Mouse (Mus musculus) G1E (cell line): ENCODE results near the gene Pim2. TPM values are rescaled to one million over a fixed set of nuclear protein-coding genes. Genes with fewer than 3 reads are reported as not detected.

ENCODE experiments used
- ATAC-seq: 2 replicates; pipeline ENCODE4 v1.8.0; 2016; ENCODE audit warnings: mild to moderate bottlenecking; ENCODE audit not compliant: insufficient number of reproducible peaks, poor library complexity, low FRiP score, severe bottlenecking; ENCODE audit errors: extremely low read depth
- DNase-seq: peaks from one replicate; pipeline ENCODE4 v3.0.0; 2012; ENCODE audit warnings: low spot score
- H3K27me3 ChIP-seq: 2 replicates; pipeline ENCODE4 v1.6.1; 2012; ENCODE audit warnings: mild to moderate bottlenecking, low read length, inconsistent platforms; ENCODE audit not compliant: insufficient read depth
- H3K36me3 ChIP-seq: replicated peaks from 2 replicates; pipeline ENCODE3; 2012; ENCODE audit warnings: mild to moderate bottlenecking, inconsistent platforms
- H3K4me1 ChIP-seq: 2 replicates; pipeline ENCODE4 v1.6.1; 2012; ENCODE audit warnings: low read depth, low read length, inconsistent platforms, mixed read lengths; ENCODE audit not compliant: insufficient read depth
- H3K4me3 ChIP-seq: 2 replicates; pipeline ENCODE4 v1.5.1; 2012; ENCODE audit warnings: low read depth, mild to moderate bottlenecking, inconsistent platforms, low read length, moderate library complexity, mixed read lengths
- H3K9me3 ChIP-seq: replicated peaks from 2 replicates; pipeline ENCODE4 v1.6.1; 2012; ENCODE audit warnings: inconsistent platforms
- CTCF ChIP-seq: IDR thresholded peaks from 2 replicates; pipeline ENCODE4 v1.5.1; 2012; ENCODE audit warnings: low read depth, low read length, inconsistent platforms, mixed read lengths
- GATA1 ChIP-seq: IDR thresholded peaks from 2 replicates; pipeline ENCODE4 v1.6.1; 2012; ENCODE audit warnings: borderline replicate concordance, low read length, inconsistent platforms, mixed read lengths
- GATA2 ChIP-seq: IDR thresholded peaks from 2 replicates; pipeline ENCODE4 v1.6.1; 2012; ENCODE audit warnings: low read depth, low read length, inconsistent platforms, borderline replicate concordance
- POLR2AphosphoS5 ChIP-seq: IDR thresholded peaks from 2 replicates; pipeline ENCODE4 v1.6.1; 2012; ENCODE audit warnings: low read depth, low read length, inconsistent platforms; ENCODE audit not compliant: insufficient replicate concordance
- TAL1 ChIP-seq: conservative IDR thresholded peaks from 2 replicates; pipeline ENCODE4 v1.6.1; 2012; ENCODE audit warnings: low read depth, low read length, inconsistent platforms, mixed read lengths
- polyA plus RNA-seq: library from polyadenylated mRNA; stranded (reverse); fragments of >175 nt; gene quantifications from 2 replicates; pipeline ENCODE4 v1.2.3, GENCODE M21; 2012
- total RNA-seq, 2 experiments: library from RNA; stranded (forward) in 1 of 2; stranded (reverse) in 1 of 2; fragments of 200-1000 nt in 1 of 2; fragments of >200 nt in 1 of 2; fragmentation: Nextera tagmentation in 1 of 2; gene quantifications; 2 replicates each; pipeline ENCODE4 v1.2.3; 2014 to 2017

Pim2 gene
- total and polyA plus RNA-seq, 3 experiments: 1.8 to 23.1 (median 12.8) TPM

DNA sequence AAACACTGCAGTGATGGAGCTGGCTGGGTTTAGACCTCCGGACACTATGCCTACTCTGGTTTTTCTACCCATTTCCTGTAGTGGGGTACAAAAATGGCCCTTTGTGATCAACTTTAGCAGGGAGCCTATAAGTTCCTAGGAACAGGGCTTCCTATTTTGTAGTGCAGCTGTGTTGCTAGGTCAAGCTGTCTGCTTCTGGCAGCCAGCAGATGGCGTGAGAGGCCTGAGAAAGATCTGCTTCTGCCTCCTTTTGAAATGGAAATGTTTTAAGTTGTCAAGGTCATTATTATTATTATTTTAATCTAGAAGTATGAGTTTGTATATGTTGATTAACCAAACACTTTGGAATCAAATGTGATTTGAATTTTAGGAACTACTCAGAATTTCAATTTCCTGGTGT lies 23.5 kb upstream of the Pim2 start:
- DNase-seq: peak; percentile 6

DNA sequence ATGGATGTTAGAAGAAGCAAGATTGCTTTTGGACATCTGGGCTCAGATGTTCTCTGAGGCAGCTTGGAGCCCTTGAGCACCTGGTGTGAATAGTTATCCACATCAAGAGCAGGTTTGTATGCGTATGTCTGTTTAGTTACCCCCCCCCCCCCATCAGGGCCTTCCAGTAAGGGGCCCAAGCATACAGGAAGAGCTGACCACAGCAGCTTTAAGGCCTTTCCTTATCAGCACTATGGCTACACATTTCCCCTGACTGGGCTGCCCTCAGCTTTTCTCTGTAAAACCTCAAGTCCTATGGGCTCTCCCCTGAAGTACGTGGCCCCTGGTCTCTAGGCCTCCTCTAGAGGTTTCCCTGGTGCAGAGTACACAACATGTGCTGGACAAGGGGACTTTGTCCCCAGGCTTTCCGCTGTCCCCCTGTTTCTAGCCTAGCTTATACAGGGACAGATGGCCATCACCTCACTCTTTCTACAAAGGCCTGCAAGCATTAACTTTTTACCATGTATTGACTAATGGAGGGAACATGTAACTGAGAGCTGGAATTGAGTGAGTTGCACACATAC lies 18.8 kb upstream of the Pim2 start:
- Histone ChIP-seq H3K9me3 (no peaks in the 10 kb centered on the region), H3K4me3 (no peak overlapping the region), H3K27me3 (no peaks in the 10 kb centered on the region), H3K4me1 (peaks cover 8% of the 10 kb centered on the region), H3K36me3 (peaks cover 67% of the 10 kb centered on the region)
- no peak for ATAC-seq
- peak; percentile 2 for DNase-seq
- no peak for TF ChIP-seq GATA1
- no peak for TF ChIP-seq TAL1
- no peak for TF ChIP-seq GATA2
- TF ChIP-seq CTCF: no peak
- TF ChIP-seq POLR2AphosphoS5: no peak

More for the DNA sequence above, 23.5 kb upstream of the Pim2 start:
- Histone ChIP-seq H3K4me3 (no peak overlapping the region), H3K36me3 (peaks cover 67% of the 10 kb centered on the region), H3K27me3 (no peaks in the 10 kb centered on the region), H3K4me1 (peaks cover 6% of the 10 kb centered on the region), H3K9me3 (no peaks in the 10 kb centered on the region)
- no peak for ATAC-seq
- no peak for TF ChIP-seq CTCF
- TF ChIP-seq POLR2AphosphoS5: no peak
- no peak for TF ChIP-seq GATA1
- TF ChIP-seq GATA2: no peak
- no peak for TF ChIP-seq TAL1

DNA sequence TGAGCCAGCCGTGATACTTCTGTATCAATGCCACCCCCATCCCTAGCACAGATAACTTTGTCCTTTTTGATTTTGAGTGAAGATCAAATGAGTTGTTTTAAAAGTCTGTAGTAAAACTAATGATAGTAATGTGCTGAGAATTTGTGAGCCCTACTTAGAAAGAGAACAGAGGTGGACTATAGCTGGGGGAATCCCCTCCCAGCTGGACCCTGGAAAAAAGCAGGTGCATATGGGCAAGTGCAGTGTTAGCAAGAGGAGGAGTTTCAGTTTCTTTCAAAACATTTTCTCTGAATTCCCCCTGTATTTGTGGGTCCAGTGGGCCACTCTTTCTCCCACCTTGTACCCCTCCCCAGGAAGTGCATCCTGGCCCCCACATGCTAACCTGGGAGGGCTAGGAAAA lies 14.9 kb upstream of the Pim2 start:
- Histone ChIP-seq H3K9me3 (no peaks in the 10 kb centered on the region), H3K36me3 (peaks cover 83% of the 10 kb centered on the region), H3K4me1 (peaks cover 8% of the 10 kb centered on the region), H3K4me3 (no peak overlapping the region), H3K27me3 (no peaks in the 10 kb centered on the region)
- no peak for TF ChIP-seq POLR2AphosphoS5
- no peak for TF ChIP-seq GATA2
- TF ChIP-seq CTCF: no peak
- no peak for TF ChIP-seq TAL1
- TF ChIP-seq GATA1: no peak
- DNase-seq (no peak), ATAC-seq (no peak)

DNA sequence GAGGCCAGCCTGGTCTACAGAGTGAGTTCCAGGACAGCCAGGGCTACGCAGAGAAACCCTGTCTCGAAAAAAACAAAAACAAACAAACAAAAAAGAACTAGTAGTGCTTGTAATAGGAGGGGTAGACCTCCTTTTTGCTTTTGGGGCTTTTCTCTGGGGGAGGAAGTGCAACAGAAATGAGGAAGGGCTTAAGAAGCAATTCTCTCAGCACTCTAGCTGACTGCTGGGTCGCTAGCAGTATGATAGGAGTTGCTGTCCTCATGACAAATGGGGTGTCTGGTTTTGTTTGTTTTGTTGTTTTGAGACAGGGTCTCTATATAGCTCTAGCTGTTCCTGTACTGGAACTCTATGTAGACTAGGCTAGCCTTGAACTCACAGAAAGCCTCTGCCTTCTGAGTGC lies 13.5 kb upstream of the Pim2 start:
- H3K9me3 ChIP-seq: no peaks in the 10 kb centered on the region
- H3K27me3 ChIP-seq: no peaks in the 10 kb centered on the region
- peaks cover 2% of the 10 kb centered on the region; the same call in 1 of the 2 replicates for H3K4me1 ChIP-seq
- no peak for DNase-seq
- TF ChIP-seq GATA1: no peak
- TF ChIP-seq GATA2: no peak
- no peak for ATAC-seq
- H3K4me3 ChIP-seq: no peak overlapping the region
- peaks cover 79% of the 10 kb centered on the region for H3K36me3 ChIP-seq

DNA sequence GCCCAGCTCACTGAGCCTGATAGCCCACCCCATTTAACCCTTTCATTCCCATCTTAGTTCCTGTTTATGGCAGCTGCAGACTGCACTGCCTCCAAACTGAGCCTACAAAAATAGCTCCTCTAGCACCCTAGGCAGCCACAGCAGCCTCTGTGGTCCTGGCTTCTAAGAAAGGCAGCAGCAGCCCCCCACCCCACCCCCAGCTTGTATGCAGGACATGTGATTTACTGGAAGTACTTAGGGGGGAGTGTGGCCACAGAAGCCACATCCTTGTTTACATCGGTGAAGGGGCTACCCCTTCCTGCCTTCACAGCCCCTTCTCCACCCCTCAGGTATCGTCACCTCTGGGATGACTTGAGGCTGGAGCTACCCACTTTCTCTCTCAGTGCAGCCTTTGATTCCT lies 12.7 kb upstream of the Pim2 start:
- Histone ChIP-seq H3K4me1 (no peaks in the 10 kb centered on the region; the same call in 1 of the 2 replicates), H3K4me3 (no peak overlapping the region), H3K36me3 (peaks cover 75% of the 10 kb centered on the region), H3K9me3 (no peaks in the 10 kb centered on the region), H3K27me3 (no peaks in the 10 kb centered on the region)
- TF ChIP-seq GATA2 (no peak), GATA1 (no peak), TAL1 (no peak), POLR2AphosphoS5 (no peak), CTCF (no peak)
- ATAC-seq (no peak), DNase-seq (no peak)

DNA sequence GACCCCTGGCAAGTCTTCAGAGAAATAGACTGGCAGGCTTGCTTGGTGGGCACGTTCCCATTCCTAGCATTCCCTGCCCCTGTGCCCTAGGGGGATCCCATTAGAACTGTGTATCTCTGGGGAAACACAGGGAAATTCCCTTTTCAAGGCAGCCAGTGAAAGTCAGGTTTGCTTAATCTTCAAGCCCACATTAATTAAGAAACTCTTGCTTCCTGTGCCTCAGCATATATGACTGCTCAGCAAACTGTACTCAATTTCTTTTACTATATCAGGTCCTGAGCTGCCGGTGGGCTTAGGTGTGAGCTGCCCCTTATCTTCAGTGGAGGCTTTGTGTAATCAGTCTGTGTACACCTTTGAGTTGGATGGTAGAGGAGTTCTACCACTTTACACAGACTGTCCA lies 12.3 kb upstream of the Pim2 start:
- DNase-seq (no peak), ATAC-seq (no peak)
- TF ChIP-seq TAL1 (no peak), GATA1 (no peak), CTCF (no peak), POLR2AphosphoS5 (no peak), GATA2 (no peak)
- H3K36me3 ChIP-seq: peaks cover 71% of the 10 kb centered on the region
- no peaks in the 10 kb centered on the region; the same call in 1 of the 2 replicates for H3K4me1 ChIP-seq
- H3K27me3 ChIP-seq: no peaks in the 10 kb centered on the region
- H3K9me3 ChIP-seq: no peaks in the 10 kb centered on the region
- H3K4me3 ChIP-seq: no peak overlapping the region

DNA sequence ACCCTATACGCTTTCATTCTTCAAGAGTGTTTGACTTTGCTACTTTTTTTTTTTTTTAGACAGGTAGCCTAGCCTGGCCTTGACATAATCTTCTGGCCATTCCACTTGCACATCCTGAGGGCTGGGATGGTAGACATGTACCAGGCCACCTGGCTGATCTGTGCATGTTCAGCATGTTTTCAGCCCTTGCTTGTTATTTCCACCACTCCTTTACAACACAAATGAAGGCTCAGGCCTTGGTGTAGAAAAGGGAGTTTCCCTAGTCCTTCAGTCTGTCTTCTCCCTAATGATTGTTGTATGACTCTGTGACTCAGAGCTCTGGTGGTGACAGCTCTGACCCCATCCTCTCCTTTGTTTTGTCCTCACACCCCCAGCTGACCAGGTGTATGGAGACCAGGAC lies 10.9 kb upstream of the Pim2 start:
- ATAC-seq: no peak
- Histone ChIP-seq H3K4me1 (no peaks in the 10 kb centered on the region; the same call in 1 of the 2 replicates), H3K9me3 (no peaks in the 10 kb centered on the region), H3K36me3 (peaks cover 70% of the 10 kb centered on the region), H3K4me3 (no peak overlapping the region), H3K27me3 (no peaks in the 10 kb centered on the region)
- TF ChIP-seq CTCF: no peak
- TF ChIP-seq TAL1: no peak
- no peak for TF ChIP-seq GATA1
- DNase-seq: no peak
